35 mouse cellular contexts compared by ENCODE assay signal in genomic region chr2:50586321-50587050, GRCm38 (mm10).
DNase-seq lines count a peak whose midpoint lies in the region; ATAC-seq and TF ChIP-seq lines count a peak whose summit lies in the region.
"Had no signal": no experiment of that assay in that cellular context is flagged by ENCODE, and none has a peak within 500 bp of the region (broad histone marks: within the 10 kb centered on the region; RNA-seq: fewer than 3 reads in every experiment).

No protein-coding gene starts in this region.

- no peak overlapping the region for H3K4me2 ChIP-seq in forebrain, embryonic 16.5 days (ENCODE audit: low read length)
- no peak overlapping the region for H3K4me2 ChIP-seq in forebrain, postnatal 0 days (ENCODE audit: low read depth)
- no peak overlapping the region for H3K4me2 ChIP-seq in midbrain, embryonic 13.5 days (replicated peaks)
- no peak overlapping the region for H3K4me2 ChIP-seq in midbrain, embryonic 16.5 days (ENCODE audit: low read length)
- H3K4me2 ChIP-seq: embryonic facial prominence, embryonic 13.5 days; forebrain, embryonic 12.5 days; heart, embryonic 15.5 days; hindbrain, embryonic 12.5 days; liver, embryonic 15.5 days; lung, embryonic 14.5 days; midbrain, embryonic 15.5 days; neural tube, embryonic 13.5 days; stomach, embryonic 15.5 days had no signal

- peaks cover 10% of the 10 kb centered on the region for H3K4me1 ChIP-seq in forebrain, embryonic 16.5 days (replicated peaks; ENCODE audit: control insufficient read depth, insufficient read depth, low read length)
- H3K4me1 ChIP-seq in forebrain, postnatal 0 days (ENCODE audit: insufficient read depth): no peaks in the 10 kb centered on the region
- peaks cover 19% of the 10 kb centered on the region for H3K4me1 ChIP-seq in midbrain, embryonic 13.5 days (replicated peaks)
- H3K4me1 ChIP-seq in midbrain, embryonic 16.5 days (ENCODE audit: control insufficient read depth, insufficient read depth, low read length): peaks cover 3% of the 10 kb centered on the region; the same call in 1 of the 2 replicates
- H3K4me1 ChIP-seq: heart, embryonic 10.5 days; heart, embryonic 15.5 days; liver, embryonic 15.5 days; stomach, embryonic 15.5 days had no signal

- no peaks in the 10 kb centered on the region for H3K36me3 ChIP-seq in forebrain, embryonic 16.5 days (ENCODE audit: control insufficient read depth, insufficient read depth)
- H3K36me3 ChIP-seq in forebrain, postnatal 0 days (ENCODE audit: insufficient read depth): no peaks in the 10 kb centered on the region
- H3K36me3 ChIP-seq in midbrain, embryonic 13.5 days: no peaks in the 10 kb centered on the region
- no peaks in the 10 kb centered on the region for H3K36me3 ChIP-seq in midbrain, embryonic 16.5 days (ENCODE audit: control insufficient read depth, insufficient read depth, low read length)
- H3K36me3 ChIP-seq: embryonic facial prominence, embryonic 13.5 days; forebrain, embryonic 12.5 days; heart, embryonic 10.5 days; heart, embryonic 15.5 days; hindbrain, embryonic 12.5 days; liver, embryonic 15.5 days; midbrain, embryonic 15.5 days; neural tube, embryonic 13.5 days; stomach, embryonic 15.5 days had no signal

- DNase-seq in forebrain, postnatal 0 days: no peak
- DNase-seq in R1 (ENCODE audit: low read depth, low spot score): peak; percentile 22
- DNase-seq in retina, embryonic 14.5 days (ENCODE audit: low spot score): peak; percentile 74
- no peak for DNase-seq in neural tube, embryonic 10.5 days (ENCODE audit: extremely low spot score, low spot score)
- no peak for DNase-seq in left cerebral cortex, postnatal 14 days (ENCODE audit: low spot score in 2 of 2)
- DNase-seq: adrenal gland, adult 2 months; adrenal gland, postnatal 36 days; cerebellum, adult 2 months; cerebellum, postnatal 14 days; gastrocnemius, postnatal 25 days; heart, adult 11 months; kidney, postnatal 4 days; layer of hippocampus, postnatal 36 days; lung, embryonic 14.5 days; lung, postnatal 36 days; right cerebral cortex, postnatal 14 days; thymus, postnatal 25 days had no signal

- H3K4me3 ChIP-seq in forebrain, embryonic 16.5 days (replicated peaks; ENCODE audit: low read length): no peak overlapping the region
- no peak overlapping the region for H3K4me3 ChIP-seq in forebrain, postnatal 0 days (ENCODE audit: low read depth, low read length)
- H3K4me3 ChIP-seq in midbrain, embryonic 13.5 days (replicated peaks): no peak overlapping the region
- no peak overlapping the region for H3K4me3 ChIP-seq in midbrain, embryonic 16.5 days (ENCODE audit: low read depth, low read length)
- H3K4me3 ChIP-seq: embryonic facial prominence, embryonic 13.5 days; erythroblast, embryonic 14.5 days; forebrain, embryonic 12.5 days; heart, embryonic 10.5 days; heart, embryonic 15.5 days; hindbrain, embryonic 12.5 days; liver, embryonic 15.5 days; midbrain, embryonic 15.5 days; myocyte; neural tube, embryonic 13.5 days; stomach, embryonic 15.5 days had no signal

- no peaks in the 10 kb centered on the region for H3K9me3 ChIP-seq in forebrain, embryonic 16.5 days (ENCODE audit: control insufficient read depth, low read length)
- H3K9me3 ChIP-seq in forebrain, postnatal 0 days (ENCODE audit: low read length): no peaks in the 10 kb centered on the region
- no peaks in the 10 kb centered on the region for H3K9me3 ChIP-seq in midbrain, embryonic 13.5 days
- H3K9me3 ChIP-seq in midbrain, embryonic 16.5 days (replicated peaks; ENCODE audit: control insufficient read depth, low read length, poor library complexity, severe bottlenecking): no peaks in the 10 kb centered on the region
- H3K9me3 ChIP-seq: embryonic facial prominence, embryonic 13.5 days; forebrain, embryonic 12.5 days; heart, embryonic 10.5 days; heart, embryonic 15.5 days; liver, embryonic 15.5 days; midbrain, embryonic 15.5 days; stomach, embryonic 15.5 days had no signal

- H3K27me3 ChIP-seq in forebrain, embryonic 16.5 days (replicated peaks; ENCODE audit: control insufficient read depth, insufficient read depth, low read length): no peaks in the 10 kb centered on the region
- no peaks in the 10 kb centered on the region for H3K27me3 ChIP-seq in forebrain, postnatal 0 days (ENCODE audit: insufficient read depth, low read length)
- H3K27me3 ChIP-seq in midbrain, embryonic 13.5 days: no peaks in the 10 kb centered on the region
- no peaks in the 10 kb centered on the region for H3K27me3 ChIP-seq in midbrain, embryonic 16.5 days (ENCODE audit: control insufficient read depth, insufficient read depth, low read depth, low read length)
- H3K27me3 ChIP-seq: embryonic facial prominence, embryonic 13.5 days; forebrain, embryonic 12.5 days; heart, embryonic 15.5 days; hindbrain, embryonic 12.5 days; liver, embryonic 15.5 days; midbrain, embryonic 15.5 days; neural tube, embryonic 13.5 days; stomach, embryonic 15.5 days had no signal

- no peak for TF ChIP-seq CTCF in forebrain, postnatal 0 days (IDR thresholded peaks at IDR 0.05; ENCODE audit: low read depth)

- ATAC-seq in forebrain, embryonic 16.5 days: peak; percentile 66
- no peak for ATAC-seq in forebrain, postnatal 0 days
- ATAC-seq in midbrain, embryonic 13.5 days: 0 out of 2 replicates have a peak, but pooled peaks have one; percentile 48
- no peak for ATAC-seq in midbrain, embryonic 16.5 days
- ATAC-seq: activated CD4-positive, CD25-positive, alpha-beta regulatory T cell, adult 4 months; CD4-positive, CD25-positive, alpha-beta regulatory T cell, adult 4 months; intestine, postnatal 0 days; midbrain, embryonic 15.5 days had no signal

- no peak overlapping the region for H3K27ac ChIP-seq in forebrain, embryonic 16.5 days (ENCODE audit: low read length)
- H3K27ac ChIP-seq in forebrain, postnatal 0 days (ENCODE audit: low read depth, low read length): no peak overlapping the region
- H3K27ac ChIP-seq in midbrain, embryonic 13.5 days: no peak overlapping the region
- no peak overlapping the region for H3K27ac ChIP-seq in midbrain, embryonic 16.5 days (ENCODE audit: low read length)
- H3K27ac ChIP-seq: embryonic facial prominence, embryonic 13.5 days; forebrain, embryonic 12.5 days; heart, embryonic 10.5 days; heart, embryonic 15.5 days; hindbrain, embryonic 12.5 days; kidney, postnatal 0 days; liver, embryonic 15.5 days; midbrain, embryonic 15.5 days; neural tube, embryonic 13.5 days; stomach, embryonic 15.5 days had no signal

- intact Hi-C loops in left cerebral cortex, postnatal 14 days (cut with DNase I): no loop called here

- WGBS in forebrain, embryonic 16.5 days: 25% methylated on average over 6 of the region's 6 CpGs
- 26% methylated on average over 6 of the region's 6 CpGs for WGBS in forebrain, postnatal 0 days
- WGBS in midbrain, embryonic 13.5 days: 56% methylated on average over 6 of the region's 6 CpGs
- WGBS in midbrain, embryonic 16.5 days: 35% methylated on average over 6 of the region's 6 CpGs

- no peak overlapping the region for H3K9ac ChIP-seq in forebrain, embryonic 16.5 days (replicated peaks; ENCODE audit: low read depth, low read length)
- no peak overlapping the region for H3K9ac ChIP-seq in forebrain, postnatal 0 days
- no peak overlapping the region for H3K9ac ChIP-seq in midbrain, embryonic 13.5 days (replicated peaks)
- no peak overlapping the region for H3K9ac ChIP-seq in midbrain, embryonic 16.5 days (ENCODE audit: low read depth, low read length)
- H3K9ac ChIP-seq: embryonic facial prominence, embryonic 13.5 days; forebrain, embryonic 12.5 days; heart, embryonic 15.5 days; hindbrain, embryonic 12.5 days; liver, embryonic 15.5 days; lung, embryonic 14.5 days; midbrain, embryonic 15.5 days; neural tube, embryonic 13.5 days; stomach, embryonic 15.5 days had no signal

Comparison
In these comparisons a context has a peak if more than half of its experiments do, and no peak if none do; other contexts are left out.
1. ATAC-seq: peak in forebrain, embryonic 16.5 days (single experiment) and midbrain, embryonic 13.5 days (single experiment); none in forebrain, postnatal 0 days (single experiment) and midbrain, embryonic 16.5 days (single experiment).
2. DNase-seq: peak in R1 (single experiment) and retina, embryonic 14.5 days (single experiment); none in forebrain, postnatal 0 days (single experiment), neural tube, embryonic 10.5 days (single experiment) and left cerebral cortex, postnatal 14 days (0 of 2).